Mouse (Mus musculus): ENCODE data around the gene Nudcd3. TPM values are rescaled to one million over a fixed set of nuclear protein-coding genes. Genes with fewer than 3 reads are reported as not detected.

Gene Nudcd3
- total RNA-seq, 2 experiments from 2014 or later, result 56.4 to 61.0 TPM

GRCm38 (mm10) chr11:6179194-6179593 is 21.0 kb downstream of the Nudcd3 start:
- no peak for DNase-seq (ENCODE audit: low spot score in 2 of 2)

DNA sequence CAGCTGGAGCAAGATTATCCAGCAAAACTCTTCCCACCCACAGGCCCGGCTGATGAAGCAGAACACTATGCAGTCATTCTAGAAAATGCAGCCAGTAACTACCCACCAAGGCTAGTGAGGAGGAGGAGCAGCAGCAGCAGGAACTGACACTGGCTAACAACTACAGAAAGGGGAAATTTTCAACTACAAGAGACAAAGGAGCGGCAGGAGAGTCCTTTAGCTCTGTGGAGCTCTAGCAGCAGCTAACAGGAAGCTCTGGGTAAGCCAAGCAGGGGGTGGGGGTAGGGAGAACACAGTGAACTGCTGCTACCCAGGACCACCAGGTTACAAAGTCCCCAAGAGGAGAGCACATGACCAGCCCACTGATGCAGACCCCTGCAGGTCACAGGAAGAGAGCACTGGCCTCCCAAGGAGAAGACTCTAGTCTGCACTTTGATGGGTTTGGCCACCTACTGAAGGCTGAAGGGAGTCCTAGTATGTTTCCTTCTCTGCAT is 21.5 kb downstream of the Nudcd3 start:
- DNase-seq (ENCODE audit: low spot score in 2 of 2), result no peak

- DNase-seq (ENCODE audit: low spot score in 2 of 2), result no peak
Observed at GRCm38 (mm10) chr11:6177781-6178420, 22.3 kb downstream of the Nudcd3 start.

- no peak for DNase-seq (ENCODE audit: low spot score in 2 of 2)
Observed at GRCm38 (mm10) chr11:6175506-6175905, 24.7 kb downstream of the Nudcd3 start.

DNA sequence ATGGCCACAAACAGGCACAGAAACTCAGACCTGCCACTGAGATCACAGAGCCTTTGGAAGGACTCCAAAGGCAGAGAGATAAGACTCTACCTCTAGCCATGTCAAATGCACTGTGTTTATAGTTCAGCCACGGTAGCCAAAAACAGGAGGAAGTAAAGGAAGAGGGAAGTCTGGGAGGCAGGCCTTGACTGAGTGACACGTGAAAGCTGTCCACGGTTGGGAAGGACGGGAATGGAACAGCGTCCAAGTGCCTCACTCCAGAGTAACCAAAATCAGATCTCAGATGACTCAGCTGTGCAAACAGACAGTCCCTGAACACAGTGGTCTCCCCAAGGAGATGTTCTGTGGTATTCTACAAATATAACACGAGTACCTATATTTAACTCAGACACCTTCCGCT is 25.5 kb downstream of the Nudcd3 start:
- no peak for DNase-seq (ENCODE audit: low spot score in 2 of 2)

GRCm38 (mm10) chr11:6169041-6169663 is 31.1 kb downstream of the Nudcd3 start:
- no peak for DNase-seq (ENCODE audit: low spot score in 2 of 2)

DNA sequence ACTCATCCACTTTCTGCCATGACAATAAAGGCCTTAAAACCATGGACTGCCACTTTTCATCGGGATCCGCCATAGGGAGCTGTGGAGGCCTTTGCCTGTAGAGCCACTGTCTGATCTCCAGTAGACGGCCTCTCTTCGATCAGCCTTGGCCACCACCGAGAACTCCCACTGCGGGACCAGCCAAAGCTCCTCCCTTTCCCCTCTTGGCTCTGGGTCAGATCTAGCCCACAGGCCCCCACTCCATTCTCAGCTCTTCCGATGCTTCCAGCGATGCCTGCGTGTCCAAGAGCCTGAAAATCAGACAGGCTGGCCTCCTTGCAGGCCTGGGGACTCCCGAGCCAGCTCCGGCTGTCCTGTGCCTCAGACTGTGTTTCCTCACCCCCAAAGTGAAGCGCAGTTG is 33.9 kb downstream of the Nudcd3 start:
- DNase-seq (ENCODE audit: low spot score in 2 of 2), result no peak

DNA sequence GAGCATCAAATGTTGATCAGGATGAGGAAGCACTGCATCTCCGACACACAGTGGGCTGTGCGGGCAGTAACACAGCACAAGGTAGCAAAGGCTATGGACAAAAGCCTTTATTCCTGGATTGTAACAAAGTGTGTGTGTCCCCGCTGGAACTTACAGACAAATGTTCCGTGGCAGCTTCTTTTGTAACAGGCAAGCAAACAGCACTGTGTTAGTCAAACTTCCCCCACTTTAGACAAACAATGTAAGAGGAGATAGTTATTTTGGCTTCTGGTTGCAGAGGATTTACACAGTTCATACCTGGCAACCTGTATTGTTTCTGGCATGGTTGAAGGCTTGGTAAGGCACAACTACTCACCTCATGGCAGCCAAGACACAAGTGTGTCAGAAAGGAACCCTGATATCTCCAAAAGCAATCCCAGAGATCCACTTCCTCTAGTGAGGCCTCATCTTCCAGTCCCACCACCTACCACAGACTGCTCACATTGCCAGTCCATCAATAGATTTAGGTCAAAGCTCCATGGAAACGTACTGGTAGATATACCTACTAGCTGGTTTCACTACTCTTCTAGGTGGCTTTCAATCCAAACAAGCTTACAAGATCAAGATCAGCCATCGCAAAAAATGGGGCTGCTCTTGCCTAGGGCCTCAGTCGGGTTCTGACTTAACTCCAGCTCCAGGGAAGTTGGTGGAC is 34.7 kb downstream of the Nudcd3 start:
- DNase-seq (ENCODE audit: low spot score in 2 of 2), result no peak

DNA sequence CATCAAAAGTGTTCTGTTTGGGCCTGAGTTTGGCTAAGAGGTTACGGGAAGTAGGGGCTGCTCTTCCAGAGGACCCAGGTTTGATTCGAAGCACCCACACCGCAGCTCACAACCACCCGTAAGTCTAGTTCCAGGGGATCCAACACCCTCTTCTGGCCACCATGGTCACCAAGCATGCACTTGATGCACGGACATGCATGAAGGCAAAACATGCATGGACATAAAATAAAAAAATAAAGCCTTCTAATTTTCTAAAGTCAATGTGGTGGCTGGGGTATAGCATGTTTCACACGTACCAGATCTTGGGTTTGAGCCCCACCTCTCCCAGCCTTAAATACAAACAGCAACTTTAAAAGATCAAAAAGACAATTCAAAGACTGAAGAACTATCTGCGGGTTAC is 35.4 kb downstream of the Nudcd3 start:
- no peak for DNase-seq (ENCODE audit: low spot score in 2 of 2)

DNA sequence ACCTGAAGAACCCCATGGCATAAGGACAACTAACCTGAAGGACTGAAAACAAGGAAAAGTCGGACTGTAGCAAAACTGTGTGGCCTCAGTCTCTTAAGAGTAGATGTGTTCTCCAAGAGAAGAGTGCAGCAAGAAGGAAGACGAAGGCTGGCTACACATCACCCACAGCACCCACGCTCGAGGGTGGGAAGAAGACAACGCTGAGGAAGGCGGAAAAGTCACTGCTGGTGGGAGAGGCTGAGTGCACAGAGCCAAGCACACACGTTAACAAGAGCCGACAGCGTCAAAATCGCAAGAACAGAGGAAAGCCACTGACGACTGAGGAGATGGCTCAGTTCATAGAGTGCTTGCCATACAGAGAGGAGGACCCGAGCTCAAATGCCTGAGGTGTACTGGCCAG is 36.5 kb downstream of the Nudcd3 start:
- DNase-seq (ENCODE audit: low spot score in 2 of 2), result no peak

GRCm38 (mm10) chr11:6163062-6163461 is 37.2 kb downstream of the Nudcd3 start:
- no peak for DNase-seq (ENCODE audit: low spot score in 2 of 2)

GRCm38 (mm10) chr11:6161549-6161948 is 38.7 kb downstream of the Nudcd3 start:
- DNase-seq (ENCODE audit: low spot score in 2 of 2), result no peak

- no peak for DNase-seq (ENCODE audit: low spot score in 2 of 2)
Observed at GRCm38 (mm10) chr11:6160663-6161271, 39.4 kb downstream of the Nudcd3 start.

DNA sequence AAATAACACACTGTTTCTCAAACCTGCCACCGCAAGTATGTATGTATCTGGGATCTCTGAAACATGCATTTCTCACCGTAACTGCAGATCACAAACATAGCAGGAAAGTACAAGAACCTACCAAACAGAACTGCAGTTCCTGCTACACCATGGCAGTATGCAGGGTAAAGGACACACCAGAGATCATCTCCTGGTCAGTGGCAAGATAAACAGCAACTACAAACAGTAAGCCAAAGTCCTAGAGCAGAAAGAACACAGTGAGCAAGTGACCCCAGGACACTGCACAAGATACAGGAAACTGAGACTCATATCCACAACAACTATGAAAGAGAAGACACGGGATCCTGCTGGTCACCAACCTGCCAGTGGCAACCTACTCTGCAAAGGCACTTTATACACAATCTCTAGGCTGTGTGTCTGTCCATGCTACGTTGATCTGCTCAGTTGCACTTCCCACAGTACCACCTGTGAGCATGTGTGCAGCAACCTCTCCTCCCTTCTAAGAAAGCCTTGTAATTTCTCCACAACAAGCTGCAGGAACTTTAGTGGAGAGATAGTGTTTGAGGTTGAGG is 40.4 kb downstream of the Nudcd3 start:
- DNase-seq (ENCODE audit: low spot score in 2 of 2), result no peak

- DNase-seq (ENCODE audit: low spot score in 2 of 2), result no peak
Observed at GRCm38 (mm10) chr11:6158515-6158914, 41.7 kb downstream of the Nudcd3 start.

DNA sequence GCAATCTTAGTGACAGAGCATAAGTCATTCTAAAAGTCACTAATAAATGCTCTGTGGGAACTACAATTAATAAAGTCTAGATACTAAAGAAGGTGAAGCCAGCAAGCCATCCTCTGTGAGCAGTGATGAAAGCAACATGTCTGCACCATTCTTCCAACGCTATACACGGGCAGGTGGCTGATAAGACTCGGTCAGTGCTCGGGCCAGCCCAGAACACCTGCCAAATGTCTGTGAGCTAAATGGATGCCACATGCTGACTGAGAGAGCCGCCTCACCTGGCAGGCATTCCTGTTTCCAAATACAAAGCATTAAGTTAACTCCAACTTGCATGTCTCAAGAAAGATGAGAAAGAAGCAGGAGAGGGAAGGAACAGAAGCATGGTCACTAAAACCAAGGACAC is 43.1 kb downstream of the Nudcd3 start:
- no peak for DNase-seq (ENCODE audit: low spot score in 2 of 2)

DNA sequence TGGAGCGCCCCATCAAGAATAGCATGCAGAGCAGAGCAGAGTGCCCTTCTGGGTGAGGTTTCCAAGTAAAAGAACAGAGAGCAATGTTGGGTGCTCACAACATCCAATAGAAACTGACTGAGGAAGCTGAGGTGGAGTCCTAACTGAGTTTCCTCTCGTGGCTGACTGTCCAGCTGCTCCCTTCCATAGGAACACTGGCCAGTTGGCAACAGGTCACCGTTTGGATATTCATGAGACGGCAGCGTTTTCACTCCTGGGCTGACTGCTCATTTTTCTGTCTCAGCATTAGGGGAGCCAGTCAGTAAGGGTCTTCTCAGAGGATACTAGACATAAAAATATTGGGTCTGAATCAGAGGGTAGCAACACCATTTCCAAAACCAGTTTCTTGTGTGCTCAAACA is 43.6 kb downstream of the Nudcd3 start:
- DNase-seq (ENCODE audit: low spot score in 2 of 2), result peak in 1 of 2 experiments; percentile 39

DNA sequence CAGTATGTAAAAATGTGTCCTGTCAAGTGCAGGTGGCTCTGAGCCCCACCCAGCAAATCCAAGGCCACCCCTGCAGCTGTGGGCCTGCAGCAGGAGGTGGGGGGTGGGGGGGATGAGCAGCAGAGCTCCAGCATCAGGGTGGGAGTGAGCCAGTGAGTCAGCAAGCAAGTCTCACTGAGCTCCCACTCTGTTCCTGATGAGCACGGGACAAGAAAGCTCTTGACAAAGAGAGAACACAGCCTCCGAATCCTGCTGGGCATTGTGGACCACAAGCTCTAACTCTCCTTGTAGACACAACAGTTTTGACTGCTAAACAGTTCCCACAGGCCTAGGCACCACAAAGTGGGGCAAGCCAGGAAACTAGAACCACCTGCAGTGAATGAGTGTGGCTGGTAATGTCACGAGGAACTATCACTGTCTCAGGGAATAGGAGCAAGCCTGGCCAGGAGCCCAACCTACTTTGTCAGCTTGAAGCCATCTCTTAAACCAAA is 46.0 kb downstream of the Nudcd3 start:
- DNase-seq (ENCODE audit: low spot score in 2 of 2), result no peak

DNA sequence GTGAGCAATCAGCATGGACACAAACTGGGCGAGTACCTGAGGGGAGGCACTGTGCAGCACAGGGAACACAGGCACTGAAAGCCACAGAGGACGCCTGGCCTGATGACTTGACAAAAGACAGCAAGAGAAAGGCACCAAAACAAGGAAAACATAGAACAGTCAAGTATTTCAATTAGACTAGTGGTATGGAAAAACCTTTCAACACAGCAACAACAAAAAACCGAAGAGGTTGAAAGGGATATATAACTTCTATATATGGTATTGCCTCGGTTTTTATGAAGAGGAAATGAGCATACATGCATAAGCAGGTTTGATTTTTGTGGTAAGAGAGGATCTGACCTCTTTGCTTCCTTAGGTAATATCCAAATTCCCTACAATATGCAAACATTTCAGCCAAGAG is 47.4 kb downstream of the Nudcd3 start:
- no peak for DNase-seq (ENCODE audit: low spot score in 2 of 2)

DNA sequence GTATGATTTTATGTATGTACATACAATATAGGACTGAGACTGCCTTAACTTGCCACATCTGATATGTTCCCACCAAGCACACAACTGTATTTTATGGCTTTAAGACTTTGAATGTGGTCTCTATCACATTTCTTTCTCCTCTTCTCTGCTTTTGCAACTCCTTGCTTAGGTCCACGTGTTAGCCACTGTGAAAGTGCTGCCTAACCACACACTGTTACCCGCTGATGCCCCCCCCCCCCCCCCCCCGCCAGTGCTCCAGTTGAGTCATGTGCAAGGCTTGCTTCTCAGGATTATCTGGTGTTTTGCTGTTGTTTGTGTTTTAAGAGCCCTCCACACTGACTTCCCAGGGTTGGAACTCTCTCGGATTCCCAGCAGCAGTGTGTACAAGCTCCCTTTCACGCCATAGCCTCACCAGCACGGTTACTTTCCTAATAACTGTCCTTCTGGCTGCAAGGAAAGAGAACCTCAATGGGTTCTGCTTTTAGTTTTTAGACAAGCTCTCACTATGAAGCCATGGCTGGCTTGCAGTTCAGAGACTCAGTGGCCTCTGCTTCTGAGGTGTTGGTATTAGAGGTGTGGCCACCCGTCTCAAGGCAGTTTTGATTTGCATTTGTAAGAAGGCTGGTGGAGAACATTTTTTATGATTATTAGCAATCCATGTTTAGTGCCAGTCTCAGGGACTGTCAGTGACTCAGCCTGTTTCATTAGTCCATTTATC is 61.8 kb downstream of the Nudcd3 start:
- DNase-seq (ENCODE audit: low spot score in 2 of 2), result no peak

DNA sequence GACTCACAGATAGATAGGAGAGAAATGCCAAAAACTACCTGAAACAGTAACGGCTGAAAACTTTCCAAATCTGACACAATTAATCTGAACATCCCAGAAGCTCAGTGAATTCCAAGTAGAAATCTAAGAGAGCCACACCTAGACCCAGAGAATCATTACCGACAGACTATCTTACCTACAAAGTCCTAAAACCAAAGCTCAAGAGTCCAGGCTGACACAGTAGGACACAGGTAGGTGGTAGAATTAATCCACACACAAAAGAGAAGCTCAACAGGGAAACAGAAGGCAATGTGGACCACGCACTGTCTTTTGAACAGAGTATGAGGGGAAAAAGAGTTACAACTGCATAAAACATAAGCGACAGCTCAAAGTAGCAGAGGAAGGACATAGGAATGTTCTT is 67.3 kb downstream of the Nudcd3 start:
- no peak for DNase-seq (ENCODE audit: low spot score in 2 of 2)

Measured in gastrocnemius, postnatal 4 days (tissue).